Mouse (Mus musculus) neural tube, embryonic 15.5 days (tissue): Measurements from ENCODE around the gene Smyd1. TPM values are rescaled to one million over a fixed set of nuclear protein-coding genes. Genes with fewer than 3 reads are reported as not detected.
"Not testable (repeated sequence)": the region's sequence is repeated elsewhere in the genome, so short reads cannot be mapped to it uniquely, and the experiment has no call there.

ENCODE experiments used
- ATAC-seq: fragments of 200-750 bp; cut with Nextera tagmentation; 2 replicates; pipeline ENCODE4 v1.8.0; 2017; ENCODE audit warnings: mild to moderate bottlenecking, moderate TSS enrichment, moderate library complexity; ENCODE audit not compliant: low FRiP score
- H3K27ac ChIP-seq: fragments of 300-500 bp; sonication (generic); replicated peaks from 2 replicates; pipeline ENCODE4 v1.5.1; 2015; ENCODE audit warnings: mild to moderate bottlenecking, inconsistent platforms
- H3K27me3 ChIP-seq: fragments of 300-500 bp; sonication (generic); replicated peaks from 2 replicates; pipeline ENCODE4 v1.6.1; 2015; ENCODE audit warnings: inconsistent platforms
- H3K36me3 ChIP-seq: fragments of 300-500 bp; sonication (generic); 2 replicates; pipeline ENCODE4 v1.6.1; 2015; ENCODE audit warnings: inconsistent platforms
- H3K4me1 ChIP-seq: fragments of 300-500 bp; sonication (generic); 2 replicates; pipeline ENCODE4 v1.6.1; 2015; ENCODE audit warnings: inconsistent platforms
- H3K4me2 ChIP-seq: fragments of 300-500 bp; sonication (generic); 2 replicates; pipeline ENCODE4 v1.6.1; 2015; ENCODE audit warnings: inconsistent platforms, mild to moderate bottlenecking, moderate library complexity
- H3K4me3 ChIP-seq: fragments of 300-500 bp; sonication (generic); replicated peaks from 2 replicates; pipeline ENCODE4 v1.5.1; 2015; ENCODE audit warnings: mild to moderate bottlenecking, inconsistent platforms
- H3K9ac ChIP-seq: fragments of 300-500 bp; sonication (generic); replicated peaks from 2 replicates; pipeline ENCODE4 v1.6.1; 2015; ENCODE audit warnings: mild to moderate bottlenecking, inconsistent platforms
- H3K9me3 ChIP-seq: fragments of 300-500 bp; sonication (generic); replicated peaks from 2 replicates; pipeline ENCODE4 v1.6.1; 2016; ENCODE audit warnings: inconsistent platforms
- WGBS: fragments of 180-500 bp; shearing (Covaris S2); methylation state at CpG from one replicate; pipeline ENCODE4 v1.1.7; 2015; ENCODE audit warnings: mixed read lengths; 5-methylcytosine and 5-hydroxymethylcytosine counted together
- polyA plus RNA-seq: library from polyadenylated mRNA; unstranded; fragments of >200 nt; fragmentation: Nextera tagmentation; extraction: Ambion mirVana; gene quantifications from 2 replicates; pipeline ENCODE4 v1.2.1, GENCODE M21; 2015

Smyd1 gene
- polyA plus RNA-seq, 1 experiment from 2014 or later = 1.4 TPM

- Histone ChIP-seq H3K27ac (no peak overlapping the region), H3K4me3 (no peak overlapping the region), H3K4me1 (no peaks in the 10 kb centered on the region), H3K4me2 (no peak overlapping the region), H3K27me3 (no peaks in the 10 kb centered on the region), H3K9me3 (no peaks in the 10 kb centered on the region), H3K36me3 (no peaks in the 10 kb centered on the region), H3K9ac (no peak overlapping the region)
- 96% methylated on average over 9 of the region's 9 CpGs for WGBS
- no peak for ATAC-seq
Measured at GRCm38 (mm10) chr6:71348006-71348405, 26.0 kb upstream of the Smyd1 start.

- WGBS = 89% methylated on average over 9 of the region's 9 CpGs
Measured at GRCm38 (mm10) chr6:71341179-71341578, 19.1 kb upstream of the Smyd1 start.

GRCm38 (mm10) chr6:71339351-71339750, 17.3 kb upstream of the Smyd1 start:
- Histone ChIP-seq H3K9me3 (no peaks in the 10 kb centered on the region), H3K27me3 (no peaks in the 10 kb centered on the region), H3K27ac (no peak overlapping the region), H3K4me2 (no peak overlapping the region), H3K36me3 (no peaks in the 10 kb centered on the region), H3K9ac (no peak overlapping the region), H3K4me3 (no peak overlapping the region), H3K4me1 (no peaks in the 10 kb centered on the region)
- WGBS = 82% methylated on average over 4 of the region's 4 CpGs
- no peak for ATAC-seq

More at GRCm38 (mm10) chr6:71341179-71341578, 19.1 kb upstream of the Smyd1 start:
- no peaks in the 10 kb centered on the region for H3K4me1 ChIP-seq
- H3K9ac ChIP-seq = no peak overlapping the region
- H3K9me3 ChIP-seq = no peaks in the 10 kb centered on the region
- H3K27me3 ChIP-seq = no peaks in the 10 kb centered on the region
- ATAC-seq = no peak
- H3K36me3 ChIP-seq = no peaks in the 10 kb centered on the region
- H3K27ac ChIP-seq = no peak overlapping the region
- no peak overlapping the region for H3K4me3 ChIP-seq
- H3K4me2 ChIP-seq = no peak overlapping the region

- no peak overlapping the region for H3K4me2 ChIP-seq
- ATAC-seq = no peak
- H3K27ac ChIP-seq = no peak overlapping the region
- no peak overlapping the region for H3K4me3 ChIP-seq
- no peaks in the 10 kb centered on the region for H3K9me3 ChIP-seq
- H3K27me3 ChIP-seq = no peaks in the 10 kb centered on the region
- no peaks in the 10 kb centered on the region for H3K36me3 ChIP-seq
- WGBS = 91% methylated on average over 3 of the region's 3 CpGs
- no peak overlapping the region for H3K9ac ChIP-seq
- H3K4me1 ChIP-seq = no peaks in the 10 kb centered on the region
Measured at GRCm38 (mm10) chr6:71338941-71339340, 16.9 kb upstream of the Smyd1 start.

- Histone ChIP-seq H3K27me3 (no peaks in the 10 kb centered on the region), H3K27ac (no peak overlapping the region), H3K9ac (no peak overlapping the region), H3K4me3 (no peak overlapping the region), H3K36me3 (no peaks in the 10 kb centered on the region), H3K4me2 (no peak overlapping the region), H3K4me1 (no peaks in the 10 kb centered on the region), H3K9me3 (no peaks in the 10 kb centered on the region)
- no peak for ATAC-seq
- WGBS = 98% methylated on average over 8 of the region's 8 CpGs
Measured at GRCm38 (mm10) chr6:71337666-71338065, 15.6 kb upstream of the Smyd1 start.

GRCm38 (mm10) chr6:71333578-71334273, 11.7 kb upstream of the Smyd1 start:
- whole genome bisulfite sequencing = 92% methylated on average over 11 of the region's 11 CpGs
- Histone ChIP-seq H3K9me3 (no peaks in the 10 kb centered on the region), H3K27me3 (no peaks in the 10 kb centered on the region), H3K27ac (no peak overlapping the region), H3K4me2 (no peak overlapping the region), H3K36me3 (no peaks in the 10 kb centered on the region), H3K9ac (no peak overlapping the region), H3K4me3 (no peak overlapping the region), H3K4me1 (no peaks in the 10 kb centered on the region)
- ATAC-seq = no peak

- H3K4me2 ChIP-seq = no peak overlapping the region
- H3K27me3 ChIP-seq = no peaks in the 10 kb centered on the region
- no peaks in the 10 kb centered on the region for H3K9me3 ChIP-seq
- no peaks in the 10 kb centered on the region for H3K36me3 ChIP-seq
- no peak for ATAC-seq
- no peak overlapping the region for H3K9ac ChIP-seq
- no peak overlapping the region for H3K27ac ChIP-seq
- WGBS = 72% methylated on average over 3 of the region's 3 CpGs
- no peak overlapping the region for H3K4me3 ChIP-seq
- no peaks in the 10 kb centered on the region for H3K4me1 ChIP-seq
Measured at GRCm38 (mm10) chr6:71333031-71333430, 11.0 kb upstream of the Smyd1 start.

- ATAC-seq = no peak
Measured at GRCm38 (mm10) chr6:71332236-71332965, 10.4 kb upstream of the Smyd1 start.

GRCm38 (mm10) chr6:71331491-71331890, 9.5 kb upstream of the Smyd1 start:
- 93% methylated on average over 2 of the region's 4 CpGs for WGBS
- ATAC-seq, H3K9me3 ChIP-seq: not testable (repeated sequence)

More at GRCm38 (mm10) chr6:71332236-71332965, 10.4 kb upstream of the Smyd1 start:
- Histone ChIP-seq H3K4me2 (no peak overlapping the region), H3K27ac (no peak overlapping the region), H3K9me3 (no peaks in the 10 kb centered on the region), H3K27me3 (no peaks in the 10 kb centered on the region), H3K9ac (no peak overlapping the region), H3K4me3 (no peak overlapping the region), H3K36me3 (no peaks in the 10 kb centered on the region), H3K4me1 (no peaks in the 10 kb centered on the region)
- WGBS = 90% methylated on average over 11 of the region's 11 CpGs

GRCm38 (mm10) chr6:71330486-71330885, 8.5 kb upstream of the Smyd1 start:
- Histone ChIP-seq H3K9me3 (no peaks in the 10 kb centered on the region), H3K4me1 (no peaks in the 10 kb centered on the region), H3K9ac (no peak overlapping the region), H3K4me3 (no peak overlapping the region), H3K4me2 (no peak overlapping the region), H3K27me3 (no peaks in the 10 kb centered on the region), H3K27ac (no peak overlapping the region), H3K36me3 (no peaks in the 10 kb centered on the region)
- WGBS = 86% methylated on average over 7 of the region's 7 CpGs
- ATAC-seq = no peak

More at GRCm38 (mm10) chr6:71331491-71331890, 9.5 kb upstream of the Smyd1 start:
- H3K27ac ChIP-seq, H3K4me1 ChIP-seq, H3K4me3 ChIP-seq, H3K9ac ChIP-seq, H3K27me3 ChIP-seq, H3K4me2 ChIP-seq, H3K36me3 ChIP-seq: not testable (repeated sequence)

- no peak overlapping the region for H3K9ac ChIP-seq
- H3K27me3 ChIP-seq = no peaks in the 10 kb centered on the region
- H3K36me3 ChIP-seq = no peaks in the 10 kb centered on the region
- no peak overlapping the region for H3K4me3 ChIP-seq
- WGBS = 93% methylated on average over 6 of the region's 6 CpGs
- H3K27ac ChIP-seq = no peak overlapping the region
- H3K4me1 ChIP-seq = no peaks in the 10 kb centered on the region
- no peaks in the 10 kb centered on the region for H3K9me3 ChIP-seq
- ATAC-seq = no peak
- no peak overlapping the region for H3K4me2 ChIP-seq
Measured at GRCm38 (mm10) chr6:71329881-71330280, 7.8 kb upstream of the Smyd1 start.

GRCm38 (mm10) chr6:71324816-71325215, 2.8 kb upstream of the Smyd1 start:
- H3K27me3 ChIP-seq = no peaks in the 10 kb centered on the region
- no peaks in the 10 kb centered on the region for H3K36me3 ChIP-seq
- no peak for ATAC-seq
- WGBS = 90% methylated on average over 9 of the region's 9 CpGs
- H3K4me3 ChIP-seq = no peak overlapping the region
- no peak overlapping the region for H3K27ac ChIP-seq
- no peak overlapping the region for H3K4me2 ChIP-seq
- no peaks in the 10 kb centered on the region for H3K9me3 ChIP-seq
- no peak overlapping the region for H3K9ac ChIP-seq
- H3K4me1 ChIP-seq = no peaks in the 10 kb centered on the region
